Mouse (Mus musculus) urinary bladder, postnatal 36 days (tissue): Measurements from ENCODE around the gene Map4k1.
A peak's percentile ranks its signal among the peaks of the same experiment; 100 is the strongest.

Experiments
- DNase-seq, 2 experiments: peaks; one replicate each; pipeline ENCODE4 v3.0.0; 2022; ENCODE audit warnings: low spot score in 2 of 2, mixed read lengths in 1 of 2

Map4k1 gene

DNA sequence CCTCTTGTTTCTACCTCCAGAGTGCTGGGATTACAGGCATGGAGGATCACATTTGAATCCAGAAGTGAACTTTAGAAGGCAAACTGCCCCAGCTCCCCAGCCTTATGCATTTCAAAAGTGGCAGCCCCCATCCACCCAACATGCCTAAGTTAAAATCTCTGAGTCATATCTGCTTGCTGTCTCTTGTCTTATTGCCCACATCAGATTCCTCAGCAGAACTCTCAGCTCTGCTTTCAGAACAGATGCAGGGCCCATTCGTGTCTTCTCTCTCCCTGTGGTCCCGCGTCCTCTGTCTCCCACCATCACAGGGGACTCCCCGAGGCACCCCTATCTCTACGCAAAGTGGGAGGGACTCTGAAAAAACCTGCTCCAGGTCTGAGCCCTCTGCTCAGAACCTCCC is 44.3 kb downstream of the Map4k1 start:
- no peak for DNase-seq

DNA sequence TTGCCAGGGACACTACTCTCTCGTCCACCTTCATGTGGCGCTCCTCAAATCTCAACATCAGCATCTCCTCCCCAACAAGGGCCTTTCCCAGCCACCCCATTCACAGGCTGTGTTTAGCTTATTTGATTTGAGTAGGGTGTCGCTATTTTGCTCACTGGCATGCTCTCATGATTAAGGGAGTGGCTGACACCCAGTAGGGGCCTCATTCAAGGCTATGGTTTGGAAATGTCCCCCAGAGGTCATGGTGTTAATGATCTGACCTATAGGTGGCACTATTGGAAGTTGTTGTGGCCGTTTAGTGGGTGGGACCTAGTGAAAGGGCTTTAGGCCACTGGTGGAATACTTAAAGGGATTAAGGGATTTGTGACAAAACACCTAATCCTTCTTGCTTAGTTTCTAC is 45.0 kb downstream of the Map4k1 start:
- no peak for DNase-seq

DNA sequence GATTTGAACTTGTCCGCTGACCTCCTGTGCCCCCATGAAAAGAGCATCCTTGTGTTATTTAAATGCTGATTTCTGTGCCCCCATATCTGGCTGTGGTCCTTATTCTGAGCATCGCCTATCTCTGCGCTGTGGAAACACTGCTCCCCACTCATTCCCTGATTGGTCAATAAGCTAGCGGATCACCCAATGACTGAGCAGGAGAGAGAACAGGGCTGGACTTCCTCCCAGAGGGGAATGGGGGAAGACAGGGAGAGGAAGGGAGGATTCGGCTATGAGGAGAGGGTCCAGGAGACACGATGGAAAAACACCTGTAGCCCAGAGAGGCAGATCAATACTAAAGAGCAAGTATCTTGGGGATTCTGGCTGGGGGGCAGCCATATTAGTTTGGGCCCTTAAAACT is 46.9 kb downstream of the Map4k1 start:
- no peak for DNase-seq

DNA sequence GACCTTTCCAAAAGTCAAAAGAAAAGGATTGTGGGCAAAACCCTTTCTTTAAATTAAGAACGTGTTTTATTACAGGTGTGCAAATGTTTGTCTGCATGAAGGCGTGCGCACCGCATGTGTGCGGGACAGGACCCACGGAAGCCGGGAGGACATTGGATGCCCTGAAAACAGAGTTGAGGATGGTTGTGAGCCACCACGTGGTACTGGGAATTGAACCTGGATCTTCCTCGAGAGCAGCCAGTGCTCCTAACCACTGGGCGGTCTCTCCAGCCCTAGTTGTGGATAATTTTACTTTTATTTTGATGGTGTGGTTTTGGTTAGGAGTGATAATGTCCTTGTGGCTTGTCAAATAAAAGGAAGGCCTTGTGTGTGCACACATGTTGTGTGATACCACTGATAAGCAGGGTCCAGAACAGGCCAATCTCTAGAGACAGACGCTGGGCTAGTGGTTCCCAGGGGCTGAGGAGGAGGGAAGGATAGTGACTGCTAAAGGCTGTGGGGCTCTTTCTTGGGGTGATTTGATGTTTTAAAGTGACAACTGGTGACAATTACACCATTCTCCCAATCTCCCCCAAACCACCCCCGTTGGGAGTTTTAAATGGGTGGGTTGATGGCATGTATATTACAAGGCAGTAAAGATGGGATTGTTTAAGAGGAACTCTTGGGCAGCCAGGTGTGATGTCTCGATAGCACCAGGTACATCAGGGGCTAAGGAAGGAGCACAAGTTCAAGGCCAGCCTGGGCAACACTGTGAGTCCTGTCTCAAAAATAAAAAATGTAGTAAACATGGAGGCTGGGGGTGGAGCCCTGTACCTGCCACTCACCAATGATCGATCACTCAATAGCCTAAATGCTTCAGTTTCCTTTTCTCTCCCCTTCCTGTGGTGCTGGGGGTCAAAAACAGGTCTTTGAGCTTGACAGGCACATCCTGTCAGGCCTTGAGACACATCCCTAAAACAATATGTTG is 48.1 kb downstream of the Map4k1 start:
- DNase-seq = no peak

DNA sequence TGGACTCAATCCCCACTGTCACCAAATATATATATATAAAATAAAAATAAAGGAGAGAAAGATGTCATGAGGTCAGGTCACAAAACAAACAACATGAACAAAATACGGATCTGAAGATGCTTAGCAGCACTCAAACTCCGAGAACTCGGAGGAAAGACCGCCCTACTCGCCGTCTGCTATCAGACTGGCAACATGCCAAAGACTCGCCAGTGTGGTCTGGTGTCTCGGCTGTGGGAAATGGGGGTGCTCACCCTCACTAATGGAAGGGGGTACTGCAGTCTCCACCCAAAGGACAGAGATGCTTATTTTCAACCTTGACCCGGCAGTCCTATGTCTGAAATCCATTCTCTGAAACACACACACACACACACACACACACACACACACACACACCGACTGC is 49.8 kb downstream of the Map4k1 start:
- no peak for DNase-seq

DNA sequence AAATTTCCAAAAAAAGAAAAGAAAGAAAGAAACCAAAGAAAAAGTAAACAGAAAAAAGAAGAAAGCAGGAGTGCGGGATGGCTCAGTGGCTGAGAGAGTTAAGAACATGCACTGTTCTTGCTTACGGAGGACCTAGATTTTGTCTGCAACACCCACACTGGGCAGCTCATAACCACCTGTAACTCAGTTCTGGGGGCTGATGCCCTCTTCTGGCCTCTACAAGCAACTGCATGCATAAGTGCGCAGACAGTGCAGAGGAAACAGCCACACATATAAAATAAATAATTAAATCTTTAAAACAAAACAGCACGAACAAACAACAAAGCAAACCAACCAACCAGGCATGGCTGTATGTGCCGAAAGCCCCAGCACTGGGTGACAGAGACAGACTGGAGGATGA is 50.8 kb downstream of the Map4k1 start:
- DNase-seq = no peak

DNA sequence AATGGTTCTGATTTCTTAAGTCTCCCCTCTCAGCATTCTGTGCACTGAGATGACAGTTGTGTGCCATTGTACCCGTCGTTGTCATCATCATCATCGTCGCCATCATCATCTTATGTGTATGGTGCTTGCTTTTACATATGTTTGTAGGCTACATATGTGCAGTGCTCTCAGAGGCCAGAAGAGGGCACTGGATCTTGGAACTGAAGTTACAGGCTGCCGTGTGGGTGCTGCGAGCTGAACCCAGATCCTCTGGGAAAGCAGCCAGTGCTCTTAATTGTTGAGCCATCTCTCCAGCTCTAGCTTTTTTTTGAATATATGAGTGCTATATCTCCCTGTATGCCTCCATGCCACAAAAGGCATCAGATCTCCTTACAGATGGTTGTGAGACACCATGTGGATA is 55.4 kb downstream of the Map4k1 start:
- DNase-seq = no peak

DNA sequence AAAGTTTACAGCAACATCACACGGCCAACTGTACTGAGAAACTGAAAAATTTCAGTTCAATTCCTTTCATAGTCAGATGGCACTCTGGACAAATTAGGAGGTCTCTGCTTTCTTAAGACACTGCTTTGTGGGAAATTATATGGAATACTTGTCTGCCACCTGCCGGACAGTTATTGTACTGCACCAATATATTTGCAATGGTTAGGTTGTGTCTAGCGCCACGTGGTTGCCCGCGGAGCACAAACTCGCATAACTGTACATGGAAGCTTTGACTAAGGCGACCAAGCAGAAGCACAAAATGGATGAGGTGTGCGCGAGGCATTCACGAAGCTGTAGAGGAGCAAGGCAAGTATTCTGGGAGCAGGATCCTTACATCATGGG is 57.7 kb downstream of the Map4k1 start:
- DNase-seq = peak; percentile 81 to 84

DNA sequence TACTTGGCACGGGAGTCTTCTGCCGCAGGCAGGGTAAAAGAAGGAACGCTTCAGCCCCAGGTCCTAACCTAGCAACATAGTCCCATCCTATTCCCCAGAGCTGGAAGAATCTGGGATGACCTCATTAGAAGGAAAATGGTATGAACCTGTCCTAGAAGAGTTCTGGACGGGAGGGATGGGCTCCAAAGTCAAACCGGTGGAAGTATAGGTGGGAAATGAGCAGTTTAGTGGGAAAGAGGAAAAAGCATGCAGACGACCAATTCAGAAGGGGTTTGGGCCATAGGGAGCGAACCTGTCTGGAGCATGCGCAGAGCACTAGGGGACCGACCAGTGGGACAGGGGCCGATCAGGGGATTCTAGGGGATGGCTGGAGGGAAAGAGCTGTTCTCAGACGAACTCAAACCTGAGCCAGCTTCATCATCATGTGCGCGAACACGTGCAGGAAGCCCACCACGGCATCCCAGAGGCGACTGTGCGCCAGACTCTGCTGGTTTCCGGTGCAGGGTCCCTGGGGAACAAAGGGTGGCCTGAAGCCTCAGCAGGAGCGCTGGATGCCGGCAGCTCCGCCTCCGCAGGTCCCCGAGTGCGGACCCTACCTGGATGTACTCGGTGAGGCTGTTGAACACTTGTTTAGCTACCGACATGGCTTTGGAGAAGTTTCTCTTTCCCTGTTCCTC is 58.3 kb downstream of the Map4k1 start:
- DNase-seq = no peak

DNA sequence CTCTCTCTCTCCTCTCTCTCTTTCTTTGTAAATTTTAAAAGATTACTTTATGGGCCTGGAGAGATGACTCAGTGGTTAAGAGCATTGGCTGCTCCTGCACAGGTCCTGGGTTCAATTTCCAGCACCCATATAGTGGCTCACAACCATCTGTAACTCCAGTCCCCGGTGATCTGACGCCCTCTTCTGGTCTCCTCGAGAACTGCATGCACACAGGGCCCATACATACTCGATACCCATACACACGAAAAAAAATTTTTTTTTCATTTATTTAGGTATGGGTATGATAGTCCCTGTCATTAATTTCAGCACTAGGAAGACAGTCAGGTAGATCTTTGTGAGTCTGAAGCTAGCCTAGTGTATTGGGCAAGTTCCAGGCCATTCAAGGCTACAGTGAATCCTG is 59.3 kb downstream of the Map4k1 start:
- DNase-seq = no peak

DNA sequence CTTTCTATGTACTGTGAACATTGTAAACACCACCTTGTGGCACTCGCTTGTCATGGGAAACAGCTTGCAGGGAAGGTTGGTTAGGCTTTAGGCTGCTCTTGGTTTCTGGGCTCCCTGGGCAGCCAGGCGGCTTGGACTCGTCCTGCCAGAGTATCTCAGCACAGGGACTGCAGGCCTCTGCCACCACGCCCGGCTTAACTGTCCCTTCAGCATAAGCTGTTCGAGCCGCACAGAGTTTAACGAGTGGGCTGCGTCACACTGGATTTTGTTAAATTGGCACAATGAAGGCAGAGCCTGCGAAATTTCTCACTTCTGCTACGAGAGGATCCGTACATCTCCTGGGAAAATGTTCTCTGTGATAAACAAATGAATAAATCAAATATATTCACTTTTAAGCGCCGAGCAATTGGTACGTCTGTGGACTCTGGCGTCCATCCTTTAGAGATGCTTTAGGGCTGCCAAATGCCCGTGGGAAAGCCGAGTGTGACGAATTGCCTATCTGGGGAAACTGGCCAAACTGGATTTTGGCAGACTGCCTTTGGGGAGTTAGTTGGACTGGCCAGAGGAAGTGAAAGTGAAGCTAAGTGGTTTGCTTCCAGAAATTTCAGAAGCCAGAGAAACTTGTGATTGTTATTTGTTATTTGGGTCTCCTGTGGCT is 61.3 kb downstream of the Map4k1 start:
- DNase-seq = peak; percentile 71 to 80

DNA sequence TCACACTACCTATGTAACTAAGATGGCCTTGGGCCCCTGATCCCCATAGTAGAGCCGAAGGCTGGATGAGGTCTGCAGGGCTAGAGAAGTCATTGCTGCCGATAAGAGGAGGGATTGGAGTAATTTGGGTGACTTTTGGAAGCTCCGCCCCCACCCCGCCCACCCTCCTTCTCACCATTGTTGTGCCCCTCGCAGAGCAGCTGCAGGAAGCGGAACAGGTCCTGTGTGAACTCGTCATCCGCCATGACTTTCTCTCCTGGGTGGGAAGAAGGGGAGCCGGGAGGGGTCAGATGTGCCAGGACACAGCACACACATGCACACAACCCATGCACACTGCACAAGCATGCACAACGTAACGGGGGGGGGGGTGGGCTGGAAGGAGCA is 61.8 kb downstream of the Map4k1 start:
- no peak for DNase-seq

DNA sequence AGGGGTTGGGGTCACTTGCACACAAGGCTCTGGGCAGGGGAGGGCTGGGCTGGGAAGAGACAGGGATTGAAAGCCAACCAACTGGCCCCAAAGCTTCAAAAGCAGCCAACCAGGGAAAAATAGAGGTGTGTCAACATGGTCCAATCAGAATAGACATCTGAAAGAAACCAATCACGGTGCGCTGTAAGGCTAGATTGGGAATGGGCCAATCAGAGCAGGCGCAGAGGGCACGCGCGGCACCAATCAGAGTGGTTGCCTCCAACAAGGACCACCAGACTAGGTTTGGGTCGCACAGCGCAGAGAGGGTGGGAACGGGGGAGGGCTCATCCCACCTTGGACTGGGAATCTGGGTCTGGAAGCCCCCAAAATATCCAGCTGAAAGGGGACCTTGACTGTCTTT is 62.5 kb downstream of the Map4k1 start:
- no peak for DNase-seq

DNA sequence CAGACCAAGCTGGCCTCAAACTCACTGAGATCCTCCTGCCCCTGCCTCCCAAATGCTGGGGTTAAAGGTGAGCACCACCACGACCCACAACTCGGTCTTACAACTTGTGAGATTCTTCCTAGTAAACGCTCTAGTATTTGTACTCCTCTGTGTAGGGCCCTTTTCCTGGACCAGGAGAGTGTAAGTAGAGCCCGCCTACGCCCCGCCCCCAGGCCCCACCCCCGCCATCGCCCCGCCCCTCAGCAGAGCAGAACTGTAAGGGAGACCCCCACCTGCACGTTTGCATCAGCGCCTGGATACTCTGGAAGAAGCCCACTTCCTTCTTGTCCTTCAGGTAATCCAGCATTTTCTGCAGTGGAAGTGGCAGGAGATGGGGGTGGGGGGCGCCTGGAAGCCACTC is 64.7 kb downstream of the Map4k1 start:
- no peak for DNase-seq

DNA sequence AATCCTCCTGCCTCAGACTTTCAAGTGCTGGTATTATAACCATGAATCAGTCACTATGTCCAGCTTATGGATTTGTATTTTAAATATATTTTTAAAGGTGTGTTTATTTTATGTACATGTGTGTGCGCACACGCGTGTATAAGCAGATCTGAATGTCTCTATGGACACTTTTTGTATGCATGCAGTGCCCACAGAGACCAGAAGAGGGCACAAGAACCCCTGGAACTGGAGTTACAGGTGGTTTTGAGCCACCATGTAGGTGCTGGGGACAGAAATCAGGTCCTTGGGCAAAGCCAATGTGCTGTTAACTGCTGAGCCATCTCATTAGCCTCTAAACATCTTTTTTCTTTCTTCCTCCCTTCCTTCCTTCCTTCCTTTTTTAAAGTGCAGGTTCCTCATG is 66.2 kb downstream of the Map4k1 start:
- DNase-seq = no peak

DNA sequence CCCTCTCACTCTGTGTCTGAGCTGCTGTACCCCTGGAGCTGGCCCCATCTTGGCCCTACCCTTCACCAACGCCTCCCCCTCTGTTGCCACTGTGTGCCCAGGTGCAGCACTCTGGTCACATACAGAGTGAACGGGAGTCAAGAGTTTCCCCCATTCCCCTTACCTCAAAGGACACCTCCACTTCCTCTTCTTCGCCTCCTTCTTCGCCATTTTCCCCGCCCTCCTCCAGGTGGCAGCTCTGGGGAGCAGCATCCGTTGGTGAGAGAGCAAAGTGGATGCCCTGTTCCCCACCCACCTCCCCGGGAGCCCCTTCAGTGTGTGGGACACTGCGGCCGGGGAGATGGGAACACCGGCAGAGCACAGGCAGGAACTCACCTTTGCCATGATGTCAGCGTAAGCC is 66.8 kb downstream of the Map4k1 start:
- no peak for DNase-seq

DNA sequence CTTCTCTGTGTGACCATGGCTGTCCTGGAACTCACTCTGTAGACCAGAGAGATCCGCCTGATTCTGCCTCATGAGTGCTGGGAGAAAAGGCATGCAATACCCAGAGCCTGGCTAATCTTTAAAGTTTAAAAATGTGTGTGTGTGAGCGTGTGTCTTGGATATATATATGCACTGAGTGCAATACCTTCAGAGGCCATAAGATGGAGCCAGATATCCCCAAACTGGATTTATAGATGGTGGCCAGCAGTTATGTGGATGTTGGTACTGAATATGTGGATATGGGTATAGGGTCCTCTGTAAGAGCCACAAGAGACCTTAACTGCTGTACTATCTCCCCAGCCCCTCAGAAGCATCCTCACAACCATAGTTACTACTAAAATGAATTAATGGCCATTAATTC is 68.9 kb downstream of the Map4k1 start:
- DNase-seq = no peak

DNA sequence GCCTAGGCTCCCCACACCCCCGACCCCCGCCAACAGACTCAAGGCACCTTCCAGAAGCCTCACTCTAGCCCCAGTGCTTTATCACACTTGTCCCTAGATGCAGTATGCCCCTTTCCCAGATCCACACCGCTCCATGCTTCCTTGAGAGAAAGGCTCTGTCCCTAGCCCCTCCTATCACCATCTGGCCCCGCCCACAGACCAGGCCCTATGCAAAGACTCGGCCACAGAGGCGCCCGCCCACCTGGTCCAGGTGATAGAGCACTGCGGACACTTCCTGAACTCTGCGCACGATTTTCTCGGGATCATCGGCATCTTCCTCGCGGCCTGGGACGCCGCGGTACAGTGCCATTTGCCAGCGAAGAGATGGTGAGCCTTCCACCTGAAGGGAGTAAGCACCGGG is 71.0 kb downstream of the Map4k1 start:
- no peak for DNase-seq
